Mouse (Mus musculus) CD8-positive naive resting alpha-beta T cell, adult 57 days (primary cell): ENCODE measurements around the gene Taf7l. TPM values are rescaled to one million over a fixed set of nuclear protein-coding genes. Genes with fewer than 3 reads are reported as not detected.

Experiments
- total RNA-seq: library from RNA; stranded (reverse); gene quantifications from one replicate; pipeline ENCODE4 v1.2.4, GENCODE M21; 2023

The Taf7l gene
- not detected for total RNA-seq

DNA sequence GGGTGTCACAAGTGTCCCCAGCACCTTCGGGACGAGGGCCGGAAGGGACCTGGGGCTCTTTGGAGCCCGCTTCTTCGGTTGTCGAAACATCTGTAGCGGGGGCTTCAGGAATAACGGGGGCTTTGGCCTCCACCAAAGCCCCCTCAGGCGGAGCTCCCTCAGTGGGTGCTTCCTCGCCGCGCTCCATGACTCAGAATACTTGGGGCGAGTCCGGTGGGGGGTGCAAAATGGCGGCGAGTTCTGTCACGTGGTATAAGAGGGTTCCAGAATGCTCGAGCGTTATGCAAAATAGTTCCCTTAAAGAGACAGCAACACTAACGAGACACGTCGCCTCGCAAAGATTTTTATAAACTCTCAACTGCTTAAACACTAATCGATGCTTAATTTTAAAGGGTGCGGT lies at the start of gene Taf7l:
Gene Taf7l (minus strand): TSS at position 201 of the 400 bp plus-strand sequence.

Other genes starting within 250 kb of the Taf7l start
- gene Trmt2b, start 199.5 kb downstream of the Taf7l start, total RNA-seq = 22.4 TPM
- gene Tmem35a, start 181.3 kb downstream of the Taf7l start, total RNA-seq = not detected
- gene Cenpi, start 168.4 kb downstream of the Taf7l start, total RNA-seq = 2.8 TPM
- not detected for gene Drp2, start 71.9 kb downstream of the Taf7l start, total RNA-seq
- 15.3 TPM for gene Timm8a1, start 65.4 kb upstream of the Taf7l start, total RNA-seq
- gene Btk, start 107.1 kb upstream of the Taf7l start, total RNA-seq = 9.8 TPM
- gene Rpl36a, start 109.2 kb upstream of the Taf7l start, total RNA-seq = 732 TPM
- 16.3 TPM for gene Gla, start 124.6 kb upstream of the Taf7l start, total RNA-seq
- gene Hnrnph2, start 124.7 kb upstream of the Taf7l start, total RNA-seq = 127 TPM
- 8.9 TPM for gene Armcx4, start 210.0 kb upstream of the Taf7l start, total RNA-seq
- gene Armcx1, start 241.5 kb upstream of the Taf7l start, total RNA-seq = 7.5 TPM